In the genomic region with DNA sequence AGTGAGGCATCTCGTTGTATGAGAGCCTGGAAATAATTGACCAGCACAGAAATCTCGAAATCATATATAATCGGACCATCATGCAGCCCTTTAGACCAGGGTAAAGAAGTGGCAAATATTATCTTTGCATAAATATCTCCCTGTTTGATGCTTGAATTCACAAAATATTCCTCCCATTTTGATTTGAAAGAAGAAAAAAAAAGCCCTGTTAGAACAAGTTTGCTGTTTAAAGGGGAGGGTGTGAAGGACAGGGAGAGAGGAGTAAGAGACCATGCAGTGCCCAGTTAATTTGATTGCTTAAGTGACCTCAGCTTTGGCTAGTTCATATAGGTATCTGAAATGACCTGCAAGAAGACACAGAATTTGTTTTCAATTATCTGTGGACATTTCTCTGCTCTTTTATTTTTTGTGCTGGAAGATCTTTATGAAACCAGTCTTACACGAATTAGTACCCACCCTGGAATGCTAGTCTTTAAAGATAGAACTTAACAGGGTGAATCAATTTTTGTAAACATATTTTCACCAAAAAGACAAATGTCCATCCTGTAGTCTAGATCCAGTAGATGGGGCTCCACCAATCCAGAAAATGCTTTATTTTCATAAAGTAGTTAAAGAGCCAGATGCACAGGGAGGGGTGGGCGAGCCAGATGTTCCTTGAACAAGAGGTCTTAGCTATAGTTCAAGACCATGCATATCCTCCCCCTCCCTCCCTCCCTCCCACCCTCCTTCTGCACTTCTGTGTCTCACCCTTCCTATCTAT, we compare ENCODE assay signal across 22 mouse cellular contexts. TPM values are rescaled to one million over a fixed set of nuclear protein-coding genes. Genes with fewer than 3 reads are reported as not detected.
DNase-seq lines count a peak whose midpoint lies in the region; ATAC-seq lines count a peak whose summit lies in the region.
"Had no signal": no experiment of that assay in that cellular context is flagged by ENCODE, and none has a peak within 500 bp of the region (broad histone marks: within the 10 kb centered on the region; RNA-seq: fewer than 3 reads in every experiment).

No protein-coding gene starts in this region.

- no peak for ATAC-seq in hindbrain, embryonic 11.5 days (ENCODE audit: low FRiP score)
- no peak for ATAC-seq in hindbrain, embryonic 16.5 days
- no peak for ATAC-seq in neural tube, embryonic 15.5 days (ENCODE audit: low FRiP score)
- ATAC-seq: activated CD4-positive, CD25-positive, alpha-beta regulatory T cell, adult 4 months; CD4-positive, CD25-positive, alpha-beta regulatory T cell, adult 4 months; forebrain, embryonic 14.5 days; forebrain, postnatal 0 days had no signal

- peaks cover 83% of the 10 kb centered on the region for H3K27me3 ChIP-seq in hindbrain, embryonic 11.5 days (ENCODE audit: control insufficient read depth, insufficient read depth, low read length)
- peaks cover 63% of the 10 kb centered on the region for H3K27me3 ChIP-seq in hindbrain, embryonic 16.5 days (replicated peaks; ENCODE audit: control insufficient read depth, insufficient read depth, low read length)
- peaks cover 87% of the 10 kb centered on the region for H3K27me3 ChIP-seq in neural tube, embryonic 15.5 days (replicated peaks)
- H3K27me3 ChIP-seq in limb, embryonic 10.5 days (ENCODE audit: low read depth, poor library complexity, severe bottlenecking) = peaks cover 100% of the 10 kb centered on the region

- peaks cover 16% of the 10 kb centered on the region for H3K4me1 ChIP-seq in hindbrain, embryonic 11.5 days (replicated peaks; ENCODE audit: control insufficient read depth, insufficient read depth, low read length)
- H3K4me1 ChIP-seq in hindbrain, embryonic 16.5 days (ENCODE audit: control insufficient read depth, insufficient read depth, low read depth, low read length) = peaks cover 2% of the 10 kb centered on the region; the same call in 1 of the 2 replicates
- H3K4me1 ChIP-seq in neural tube, embryonic 15.5 days = peaks cover 17% of the 10 kb centered on the region
- peaks cover 29% of the 10 kb centered on the region for H3K4me1 ChIP-seq in limb, embryonic 10.5 days

- no peak overlapping the region for H3K27ac ChIP-seq in hindbrain, embryonic 11.5 days (ENCODE audit: low read depth, low read length)
- no peak overlapping the region for H3K27ac ChIP-seq in hindbrain, embryonic 16.5 days (ENCODE audit: low read depth, low read length)
- H3K27ac ChIP-seq in neural tube, embryonic 15.5 days (replicated peaks) = no peak overlapping the region
- H3K27ac ChIP-seq in limb, embryonic 10.5 days = no peak overlapping the region
- H3K27ac ChIP-seq: embryonic facial prominence, embryonic 12.5 days; embryonic facial prominence, embryonic 15.5 days; gastrocnemius, adult 2 months; hindbrain, embryonic 10.5 days; hindbrain, embryonic 14.5 days had no signal

- WGBS in hindbrain, embryonic 11.5 days = 10% methylated on average over 5 of the region's 5 CpGs
- WGBS in hindbrain, embryonic 16.5 days = 34% methylated on average over 5 of the region's 5 CpGs
- WGBS in neural tube, embryonic 15.5 days = 37% methylated on average over 5 of the region's 5 CpGs
- WGBS in limb, embryonic 10.5 days = 12% methylated on average over 5 of the region's 5 CpGs

- no peak overlapping the region for H3K9ac ChIP-seq in hindbrain, embryonic 11.5 days (ENCODE audit: low read depth, low read length)
- no peak overlapping the region for H3K9ac ChIP-seq in hindbrain, embryonic 16.5 days (ENCODE audit: low read depth, low read length)
- no peak overlapping the region for H3K9ac ChIP-seq in neural tube, embryonic 15.5 days (replicated peaks)
- H3K9ac ChIP-seq: embryonic facial prominence, embryonic 12.5 days; embryonic facial prominence, embryonic 15.5 days; forebrain, postnatal 0 days; hindbrain, embryonic 14.5 days had no signal

- no peak overlapping the region for H3K4me2 ChIP-seq in hindbrain, embryonic 11.5 days (replicated peaks; ENCODE audit: low read depth, low read length)
- no peak overlapping the region for H3K4me2 ChIP-seq in hindbrain, embryonic 16.5 days (ENCODE audit: low read length)
- no peak overlapping the region for H3K4me2 ChIP-seq in neural tube, embryonic 15.5 days
- H3K4me2 ChIP-seq: embryonic facial prominence, embryonic 12.5 days; embryonic facial prominence, embryonic 15.5 days; heart, embryonic 11.5 days; hindbrain, embryonic 14.5 days had no signal

- no peak overlapping the region for H3K4me3 ChIP-seq in hindbrain, embryonic 11.5 days (ENCODE audit: low read depth, low read length)
- no peak overlapping the region for H3K4me3 ChIP-seq in hindbrain, embryonic 16.5 days (ENCODE audit: low read length)
- no peak overlapping the region for H3K4me3 ChIP-seq in neural tube, embryonic 15.5 days (replicated peaks)
- no peak overlapping the region for H3K4me3 ChIP-seq in limb, embryonic 10.5 days
- H3K4me3 ChIP-seq: embryonic facial prominence, embryonic 15.5 days; gastrocnemius, adult 2 months had no signal

- DNase-seq in hindbrain, embryonic 11.5 days (ENCODE audit: low spot score) = peak; percentile 19
- DNase-seq in neural tube, embryonic 10.5 days (ENCODE audit: extremely low spot score, low spot score) = peak; percentile 18
- peak; percentile 18 for DNase-seq in limb, embryonic 10.5 days (ENCODE audit: low spot score)
- DNase-seq in ovary, postnatal 36 days (ENCODE audit: low spot score) = no peak
- DNase-seq: adrenal gland, adult 8-10 months; adrenal gland, postnatal 25 days; cerebellum, adult 18-20 months; gastrocnemius, adult 2 months; gastrocnemius, postnatal 14 days; heart, adult 11 months; heart, postnatal 36 days had no signal

- no peaks in the 10 kb centered on the region for H3K9me3 ChIP-seq in hindbrain, embryonic 11.5 days (ENCODE audit: control insufficient read depth, low read length)
- no peaks in the 10 kb centered on the region for H3K9me3 ChIP-seq in hindbrain, embryonic 16.5 days (ENCODE audit: control insufficient read depth, low read length)
- H3K9me3 ChIP-seq in neural tube, embryonic 15.5 days (replicated peaks) = no peaks in the 10 kb centered on the region
- no peaks in the 10 kb centered on the region for H3K9me3 ChIP-seq in limb, embryonic 10.5 days (replicated peaks)
- H3K9me3 ChIP-seq: embryonic facial prominence, embryonic 12.5 days; embryonic facial prominence, embryonic 15.5 days; hindbrain, embryonic 10.5 days had no signal

- no peaks in the 10 kb centered on the region for H3K36me3 ChIP-seq in hindbrain, embryonic 11.5 days (ENCODE audit: control insufficient read depth, insufficient read depth, low read length)
- no peaks in the 10 kb centered on the region for H3K36me3 ChIP-seq in hindbrain, embryonic 16.5 days (ENCODE audit: control insufficient read depth, insufficient read depth, low read length)
- no peaks in the 10 kb centered on the region for H3K36me3 ChIP-seq in neural tube, embryonic 15.5 days
- no peaks in the 10 kb centered on the region for H3K36me3 ChIP-seq in limb, embryonic 10.5 days
- H3K36me3 ChIP-seq: embryonic facial prominence, embryonic 12.5 days; embryonic facial prominence, embryonic 15.5 days; hindbrain, embryonic 10.5 days had no signal

RNA-seq across cellular contexts. Expression of a gene that starts 3.0 kb away (rescaled TPM):
- 23.9 and 26.8 TPM in 2 replicates for polyA plus RNA-seq in hindbrain, embryonic 11.5 days (2014; fragmentation: Nextera tagmentation; extraction: Ambion mirVana)
- polyA plus RNA-seq in hindbrain, embryonic 16.5 days (2015; fragmentation: Nextera tagmentation; extraction: Ambion mirVana) = 40.7 and 43.8 TPM in 2 replicates
- polyA plus RNA-seq in neural tube, embryonic 15.5 days (2015; fragmentation: Nextera tagmentation; extraction: Ambion mirVana) = 9.4 and 11.4 TPM in 2 replicates
- 0.09 and 0.15 TPM in 2 replicates for polyA plus RNA-seq in limb, embryonic 10.5 days (2016; fragmentation: Nextera tagmentation; extraction: Ambion mirVana)
